Mouse (Mus musculus) C2C12 (cell line): Measurements from ENCODE around the gene Vstm2l.

Source experiments
- CTCF ChIP-seq: IDR thresholded peaks from one replicate; pipeline ENCODE4 v1.5.1; 2011; ENCODE audit not compliant: control insufficient read depth, insufficient read depth, insufficient read length
- MAX ChIP-seq: IDR thresholded peaks from one replicate; pipeline ENCODE4 v1.6.1; 2011; ENCODE audit warnings: mild to moderate bottlenecking, control low read depth
- MYOD1 ChIP-seq: IDR thresholded peaks from one replicate; pipeline ENCODE4 v1.6.1; 2011; ENCODE audit warnings: low read depth; ENCODE audit not compliant: control insufficient read depth, insufficient read length
- MYOG ChIP-seq: IDR thresholded peaks from one replicate; pipeline ENCODE4 v1.6.1; 2011; ENCODE audit not compliant: control insufficient read depth, insufficient read length; ENCODE audit errors: extremely low read depth
- USF1 ChIP-seq: IDR thresholded peaks from one replicate; pipeline ENCODE4 v1.6.1; 2011; ENCODE audit warnings: low read depth, mild to moderate bottlenecking, control low read depth, moderate library complexity

DNA sequence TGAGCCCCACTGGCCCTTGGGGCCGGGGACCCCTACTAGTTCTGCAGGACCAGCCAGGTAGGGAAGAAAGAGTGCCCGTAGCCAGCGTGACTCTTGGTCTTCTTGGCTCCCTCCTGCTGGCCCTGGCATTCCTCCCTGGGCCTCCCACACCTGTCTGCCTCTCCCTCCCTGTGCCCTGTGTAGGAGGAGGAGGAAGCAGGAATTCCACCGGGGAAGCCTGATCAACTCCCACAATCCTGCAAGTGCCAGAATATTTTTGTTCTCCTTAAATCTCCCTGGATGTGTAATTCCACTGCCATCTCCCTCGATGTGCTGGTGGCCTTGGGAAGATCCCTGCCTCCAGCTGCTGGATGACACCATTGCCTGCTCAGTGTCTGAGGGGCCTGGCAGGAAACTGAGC, 10.1 kb downstream of the Vstm2l start:
- no peak for TF ChIP-seq CTCF
- TF ChIP-seq USF1 = no peak
- no peak for TF ChIP-seq MAX
- TF ChIP-seq MYOD1 = no peak
- no peak for TF ChIP-seq MYOG
